Mouse (Mus musculus): ENCODE data around the gene Msh5.
A peak's percentile ranks its signal among the peaks of the same experiment; 100 is the strongest.
"Not testable (repeated sequence)": the region's sequence is repeated elsewhere in the genome, so short reads cannot be mapped to it uniquely, and the experiment has no call there.

The Msh5 gene

DNA sequence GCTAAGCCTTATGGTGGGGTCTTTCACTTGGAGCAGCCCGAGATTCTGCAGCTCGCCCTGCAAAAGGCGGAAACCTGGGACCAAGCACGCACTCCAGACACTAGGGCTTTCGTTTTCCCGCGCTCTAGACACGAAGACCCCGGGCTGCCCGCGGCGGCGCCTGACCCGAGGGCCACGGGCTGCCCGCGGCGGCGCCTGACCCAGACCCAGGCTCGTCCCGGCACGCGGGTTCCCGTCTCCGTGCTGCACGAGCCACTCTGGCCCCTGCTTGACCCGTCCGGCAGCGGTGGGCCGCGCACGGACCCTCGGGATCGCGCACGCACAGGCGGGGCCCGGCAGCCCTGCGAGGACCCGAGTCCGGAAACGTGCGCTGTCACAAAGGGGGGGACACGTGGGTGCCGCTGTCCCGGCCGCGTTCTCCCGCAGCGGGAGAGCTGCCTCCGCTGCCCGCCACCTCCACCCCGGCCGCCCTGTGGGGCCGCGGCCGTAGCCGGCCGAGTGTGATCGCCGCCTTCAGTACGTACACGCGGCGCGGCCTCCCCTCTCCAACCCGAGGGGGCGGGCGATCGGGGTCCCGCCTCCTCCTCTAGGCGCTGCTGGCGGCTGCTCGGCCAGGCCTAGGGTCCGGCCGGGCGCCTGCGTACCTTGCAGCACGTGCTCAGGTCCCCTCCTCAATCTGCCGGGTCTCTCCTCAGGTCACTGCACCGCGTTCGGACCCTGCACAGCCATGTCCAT is 45.7 kb downstream of the Msh5 start, which contains the start of gene Vars:
Gene Vars, plus strand, starts transcription at position 271 of the 735 bp plus-strand sequence.
- peak; percentile 88 for DNase-seq

DNA sequence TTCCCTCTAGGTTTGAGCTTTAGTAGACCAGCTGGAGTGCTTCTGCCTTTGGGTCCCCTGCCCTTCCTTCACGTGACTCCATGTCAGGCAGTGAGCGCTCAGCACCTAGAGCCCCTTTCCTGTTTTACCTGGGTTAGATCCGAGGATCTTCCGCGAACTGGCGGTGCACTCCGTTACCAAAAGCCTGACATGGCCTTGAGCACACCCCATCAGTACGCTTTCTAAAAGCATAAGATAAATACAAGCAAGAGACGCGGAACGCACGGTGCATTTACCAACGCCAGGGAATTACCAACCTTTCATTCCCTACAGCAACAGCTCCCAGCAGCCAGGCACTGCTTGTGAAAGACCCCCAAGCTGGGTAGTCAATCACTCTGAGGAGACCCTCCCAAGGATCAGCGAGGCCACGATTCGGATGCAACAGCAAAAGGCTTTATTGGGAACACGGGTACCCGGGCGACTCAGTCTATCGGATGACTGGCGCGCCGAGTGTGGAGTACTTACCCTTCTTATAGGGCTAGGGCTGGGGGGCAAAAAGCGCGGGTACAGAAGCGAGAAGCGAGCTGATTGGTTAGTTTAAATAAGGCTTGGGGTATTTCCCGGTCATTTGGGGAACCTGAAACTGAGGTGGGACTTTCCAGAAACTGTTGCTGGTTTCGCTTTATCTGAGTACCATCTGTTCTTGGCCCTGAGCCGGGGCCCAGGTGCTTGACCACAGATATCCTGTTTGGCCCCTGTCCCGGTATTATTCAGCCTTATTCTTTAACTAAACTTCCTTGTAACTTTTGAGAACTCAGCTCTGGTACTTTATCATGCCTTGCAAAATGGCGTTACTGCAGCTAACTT is 46.5 kb downstream of the Msh5 start:
- DNase-seq, result not testable (repeated sequence)

DNA sequence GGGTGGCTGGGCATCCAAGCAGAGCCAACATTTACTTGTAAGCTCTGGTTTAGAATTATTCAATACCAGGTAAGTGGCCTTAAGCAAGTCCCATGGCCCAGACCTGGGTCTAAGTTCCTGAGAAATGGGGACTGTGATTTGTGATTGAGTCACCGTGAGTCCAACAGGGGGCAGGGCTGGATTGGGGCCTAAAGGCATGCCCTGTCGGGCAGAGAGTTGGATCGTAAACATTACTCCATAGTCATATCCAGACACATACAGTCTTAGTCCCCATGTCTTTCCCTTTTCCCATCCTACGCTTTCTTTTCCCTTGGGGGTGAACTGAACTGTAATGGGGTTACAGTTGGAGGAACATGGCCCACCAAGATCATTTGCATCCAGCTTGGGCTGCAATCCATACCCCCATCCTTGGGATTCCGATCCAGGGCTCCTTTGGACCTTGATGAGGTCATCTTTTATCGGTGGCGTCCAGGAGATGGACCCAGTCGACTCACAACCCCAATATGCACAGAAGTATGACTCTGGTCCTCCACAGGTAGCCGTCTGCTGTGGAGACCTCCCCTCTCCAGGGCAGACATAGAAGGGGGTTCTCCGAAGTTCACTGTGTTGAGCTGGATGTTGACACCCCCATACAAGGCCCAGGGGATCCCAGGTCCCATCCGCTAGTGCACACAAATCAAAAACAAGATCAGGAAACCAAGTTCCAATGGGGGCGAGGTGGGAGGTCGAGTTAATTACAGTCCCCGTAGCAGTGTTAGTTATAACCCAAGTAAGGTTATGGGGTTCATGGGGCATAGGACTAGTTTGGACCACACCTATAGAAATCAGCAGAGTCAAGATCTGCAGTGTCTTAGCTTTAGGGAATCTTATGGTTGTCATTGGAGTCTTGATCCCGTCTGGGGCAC is 47.8 kb downstream of the Msh5 start:
- no peak for DNase-seq

DNA sequence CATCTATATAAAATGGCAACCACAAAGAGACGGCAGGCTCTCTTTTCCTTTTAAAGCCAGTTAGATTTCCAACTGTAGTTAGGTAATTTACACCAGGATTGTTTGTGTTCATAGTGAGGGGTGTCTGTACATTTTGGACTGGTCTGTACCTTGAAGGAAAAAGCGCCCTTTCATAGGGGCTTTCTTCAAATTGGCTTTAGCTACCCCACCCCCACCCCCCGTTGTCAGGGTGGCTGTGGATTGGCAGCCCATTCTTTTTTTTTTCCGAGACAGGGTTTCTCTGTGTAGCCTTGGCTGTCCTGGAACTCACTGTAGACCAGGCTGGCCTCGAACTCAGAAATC is 49.4 kb downstream of the Msh5 start:
- DNase-seq, result no peak

DNA sequence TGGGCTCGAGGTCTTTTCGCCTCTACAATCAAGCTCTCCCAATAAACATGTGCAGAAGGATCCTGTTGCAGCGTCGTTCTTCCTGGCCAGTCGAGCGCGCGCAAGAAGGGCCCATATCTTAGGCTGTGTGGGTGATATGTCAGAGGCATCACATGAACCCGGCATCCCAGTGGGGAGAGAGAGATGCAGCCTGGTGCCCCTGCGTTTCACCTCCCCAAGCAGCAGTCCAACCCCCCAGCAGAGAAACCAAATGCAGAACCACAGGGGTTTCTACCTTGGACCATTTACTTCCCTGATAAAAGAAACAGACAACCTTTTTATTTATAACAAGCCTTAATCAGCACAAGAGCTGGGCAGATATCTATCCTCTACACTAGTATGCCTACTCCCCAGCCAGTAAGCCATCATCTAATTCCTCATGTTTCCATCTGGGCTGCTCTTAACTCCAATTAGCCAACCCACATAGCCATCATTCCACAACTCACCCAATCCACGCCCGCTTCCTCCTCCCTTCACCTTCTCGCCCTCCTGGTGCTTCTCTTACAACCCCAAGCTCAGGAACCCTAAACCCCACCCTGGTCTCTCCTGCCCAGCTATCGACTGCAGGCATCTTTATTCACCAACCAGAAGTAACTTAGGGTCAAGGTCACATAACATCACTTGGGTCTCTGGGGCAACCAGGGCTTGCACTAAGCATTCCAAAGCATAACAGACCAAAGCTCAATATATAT is 50.0 kb downstream of the Msh5 start:
- no peak for DNase-seq

DNA sequence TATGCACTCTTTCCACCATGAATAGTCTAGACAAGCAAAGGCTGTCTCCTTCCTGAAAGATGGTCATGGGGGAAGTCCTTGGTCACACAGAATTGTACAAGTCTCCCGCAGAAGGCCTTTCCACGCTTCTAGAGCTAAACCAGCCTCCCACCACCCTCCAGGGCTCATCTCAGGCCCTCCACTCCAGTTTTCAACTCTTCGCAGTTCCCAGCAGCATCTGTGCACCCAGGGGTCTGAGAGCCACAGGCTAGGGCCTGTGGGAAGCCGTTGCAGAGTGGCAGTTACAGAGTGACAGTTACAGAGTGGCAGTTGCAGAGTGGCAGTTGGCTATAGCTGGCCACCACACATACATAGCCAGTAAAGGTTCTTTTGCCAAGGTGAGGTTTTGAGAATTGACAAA is 50.6 kb downstream of the Msh5 start:
- DNase-seq, result not testable (repeated sequence)

DNA sequence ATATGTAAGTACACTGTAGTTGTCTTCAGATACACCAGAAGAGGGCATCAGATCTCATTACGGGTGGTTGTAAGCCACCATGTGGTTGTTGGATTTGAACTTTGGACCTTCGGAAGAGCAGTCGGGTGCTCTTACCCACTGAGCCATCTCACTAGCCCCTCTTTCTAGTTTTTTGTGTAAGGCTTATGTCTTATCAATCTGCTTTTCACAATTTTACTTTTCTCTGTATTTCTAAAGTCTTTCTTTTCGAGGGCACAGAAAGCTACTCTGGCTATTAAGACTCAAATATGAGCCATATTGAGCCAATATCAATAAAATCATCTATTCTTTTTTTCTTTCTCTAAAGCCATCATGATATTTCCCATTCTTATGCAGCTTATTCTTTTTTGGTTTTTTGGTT is 51.4 kb downstream of the Msh5 start:
- DNase-seq, result not testable (repeated sequence)

DNA sequence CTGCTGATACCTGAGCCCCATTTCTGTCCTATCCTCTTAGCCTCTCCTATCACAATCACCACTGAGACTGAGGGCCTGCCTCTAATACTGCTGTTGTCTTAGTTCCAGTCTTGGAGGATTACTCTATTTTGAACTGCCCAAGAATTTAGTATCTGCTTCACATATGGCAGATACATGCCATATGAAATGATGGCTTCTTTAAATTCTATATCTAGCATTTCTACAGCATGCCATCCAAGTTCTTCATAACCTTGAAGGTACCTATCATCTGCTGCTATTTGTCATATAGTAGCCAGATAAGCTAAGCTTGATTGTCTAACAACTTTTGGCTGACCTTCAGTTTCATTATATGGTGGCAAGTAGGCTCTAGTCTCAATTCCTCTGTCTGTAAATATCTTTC is 51.8 kb downstream of the Msh5 start:
- DNase-seq, result no peak

DNA sequence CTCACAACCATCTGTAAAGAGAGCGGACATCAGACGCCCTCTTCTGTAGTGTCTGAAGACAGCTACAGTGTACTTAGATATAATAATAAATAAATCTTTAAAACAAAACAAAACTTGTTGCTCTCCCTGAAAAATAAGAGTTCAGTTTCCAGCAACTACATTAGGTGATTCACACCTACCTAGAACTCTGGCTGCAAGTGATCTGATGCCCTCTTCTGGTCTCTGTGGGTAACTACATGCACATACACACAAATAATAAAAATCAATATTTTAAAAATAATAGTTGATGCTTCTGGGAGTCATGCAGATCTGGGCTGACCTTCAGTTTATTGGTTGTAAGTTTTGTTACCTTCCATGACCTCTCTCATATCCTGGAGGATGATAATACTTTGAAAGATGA is 62.3 kb downstream of the Msh5 start:
- DNase-seq, result no peak

DNA sequence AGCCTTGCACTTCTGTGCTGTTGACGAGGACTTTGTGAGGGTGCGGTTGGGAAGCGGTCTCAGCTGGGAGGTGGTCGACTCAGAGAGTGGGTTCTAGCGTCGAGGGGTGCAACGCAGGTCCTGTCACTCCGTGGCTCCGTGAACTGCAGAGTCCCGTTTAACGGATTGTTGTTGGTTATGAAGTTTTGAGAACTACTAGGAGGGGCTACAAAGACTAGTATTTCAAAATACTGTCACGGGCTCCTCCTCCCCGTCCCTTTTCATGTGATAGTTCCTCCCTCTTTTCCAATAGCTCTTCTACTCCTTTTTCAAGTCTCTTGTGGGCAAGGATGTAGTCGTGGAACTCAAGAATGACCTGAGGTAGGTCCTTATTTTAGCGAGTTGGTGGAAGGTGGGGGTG is 64.2 kb downstream of the Msh5 start:
- no peak for DNase-seq

DNA sequence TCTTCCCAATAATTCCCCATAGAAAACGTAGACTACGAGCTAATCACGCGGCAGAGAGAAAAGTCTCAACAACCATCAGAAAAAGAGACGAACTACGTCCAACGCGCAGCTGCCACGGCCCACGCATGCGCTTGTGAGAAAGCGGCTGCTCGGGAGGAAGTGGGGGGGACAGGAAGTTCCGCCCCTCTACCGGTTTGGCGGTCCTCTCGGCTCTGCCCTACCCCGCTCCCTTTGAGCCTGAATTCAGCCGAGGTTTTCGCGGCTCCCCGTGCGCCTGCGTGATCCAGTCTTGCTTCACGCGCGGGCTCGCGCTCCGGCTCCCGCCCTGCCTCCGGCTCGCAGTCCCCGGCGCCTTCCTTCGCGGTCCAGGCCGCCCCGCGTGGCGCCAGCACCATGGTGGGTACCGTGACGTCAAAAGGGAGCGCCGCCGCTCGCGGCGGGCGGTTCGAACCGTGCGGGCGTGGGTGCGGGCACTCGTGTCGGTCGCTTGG is 64.8 kb downstream of the Msh5 start, which contains the start of gene Lsm2:
Gene Lsm2, plus strand, starts transcription at position 173 of the 491 bp plus-strand sequence.
- peak; percentile 96 for DNase-seq

DNA sequence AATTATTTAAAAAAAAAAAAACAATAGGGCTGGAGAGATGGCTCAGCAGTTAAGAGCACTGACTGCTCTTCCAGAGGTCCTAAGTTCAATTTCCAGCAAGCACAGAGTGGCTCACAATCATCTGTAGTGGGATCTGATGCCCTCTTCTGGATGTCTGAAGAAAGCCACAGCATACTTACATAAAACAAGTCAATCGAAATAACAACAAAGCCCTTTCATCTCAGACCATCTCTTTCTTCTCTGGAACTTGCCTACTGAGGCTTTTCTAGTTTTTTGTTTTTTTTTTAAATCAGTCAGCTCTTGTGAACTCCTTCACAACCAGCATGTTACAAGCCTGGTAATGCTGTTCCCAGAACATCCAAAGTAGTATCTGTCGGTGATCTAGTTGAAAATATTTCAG is 65.9 kb downstream of the Msh5 start:
- no peak for DNase-seq

DNA sequence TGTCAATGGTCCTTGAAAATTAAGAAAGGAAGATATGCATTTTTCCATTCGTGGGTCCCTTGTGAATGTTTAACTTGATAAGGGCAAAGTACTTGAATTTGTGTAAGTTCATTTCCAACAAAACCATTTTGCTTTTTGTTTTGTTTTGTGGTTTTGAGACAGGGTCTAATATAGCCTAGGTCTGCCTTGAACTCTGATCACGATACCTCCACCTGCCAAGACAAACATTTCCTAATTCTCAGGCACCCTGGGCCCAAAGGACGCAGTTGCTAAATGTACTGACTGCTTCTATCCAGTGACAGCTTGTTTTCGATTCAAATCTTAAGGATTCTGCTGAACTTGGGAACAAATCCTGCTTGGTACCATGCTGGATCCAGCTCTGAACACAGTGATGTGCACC is 66.9 kb downstream of the Msh5 start:
- DNase-seq, result no peak

Data from right cerebral cortex, postnatal 25 days (tissue).